Mouse (Mus musculus) heart, adult 2 months (tissue): ENCODE measurements around the gene Fam189a1. TPM values are rescaled to one million over a fixed set of nuclear protein-coding genes. Genes with fewer than 3 reads are reported as not detected.

ENCODE experiments used
- DNase-seq, 2 experiments: peaks; one replicate each; pipeline ENCODE4 v3.0.0; 2021
- H3K27ac ChIP-seq: fragments of 200-600 bp; 2 replicates; pipeline ENCODE4 v1.8.1; 2022
- H3K27me3 ChIP-seq: fragments of 200-500 bp; 2 replicates; pipeline ENCODE4 v1.6.1; 2012; ENCODE audit warnings: mild to moderate bottlenecking, low read length, inconsistent platforms, mixed read lengths; ENCODE audit not compliant: control insufficient read depth, insufficient read depth
- H3K36me3 ChIP-seq: fragments of 200-500 bp; 2 replicates; pipeline ENCODE4 v1.6.1; 2012; ENCODE audit warnings: low read length, inconsistent platforms; ENCODE audit not compliant: control insufficient read depth, insufficient read depth
- H3K4me1 ChIP-seq: fragments of 200-500 bp; 2 replicates; pipeline ENCODE4 v1.6.1; 2011; ENCODE audit warnings: low read length; ENCODE audit not compliant: control insufficient read depth, insufficient read depth
- H3K4me3 ChIP-seq: fragments of 200-600 bp; 2 replicates; pipeline ENCODE4 v1.8.1; 2022
- H3K79me2 ChIP-seq: fragments of 200-500 bp; replicated peaks from 2 replicates; pipeline ENCODE4 v1.6.1; 2012; ENCODE audit warnings: mild to moderate bottlenecking, inconsistent platforms, low read length, moderate library complexity, mixed read lengths; ENCODE audit not compliant: control insufficient read depth, insufficient read depth
- H3K9ac ChIP-seq: fragments of 200-500 bp; 2 replicates; pipeline ENCODE4 v1.6.1; 2012; ENCODE audit warnings: low read depth, mild to moderate bottlenecking, control low read depth, inconsistent platforms, low read length, mixed read lengths
- CTCF ChIP-seq: fragments of 200-600 bp; IDR thresholded peaks from 2 replicates; pipeline ENCODE4 v1.8.1; 2022; ENCODE audit warnings: antibody characterized with exemption, mild to moderate bottlenecking, moderate library complexity
- EP300 ChIP-seq: fragments of 200-500 bp; IDR thresholded peaks from 2 replicates; pipeline ENCODE4 v1.6.1; 2011; ENCODE audit warnings: low read depth, low read length, control low read depth; ENCODE audit not compliant: insufficient read depth
- POLR2A ChIP-seq: fragments of 200-500 bp; IDR thresholded peaks from 2 replicates; pipeline ENCODE4 v1.6.1; 2011; ENCODE audit warnings: mild to moderate bottlenecking, low read depth, low read length, control low read depth; ENCODE audit not compliant: insufficient read depth
- WGBS: fragments of 180-500 bp; shearing (Covaris S2); methylation state at CpG from one replicate; pipeline ENCODE4 v1.1.7; 2018; 5-methylcytosine and 5-hydroxymethylcytosine counted together
- intact Hi-C: fragments of 180-260 bp; cut with DNase I; formaldehyde crosslinking; loops from one replicate; pipeline ENCODE4 v1.15.1; 2025
- polyA plus RNA-seq: library from polyadenylated mRNA; depleted of rRNA; stranded (reverse); fragments of >200 nt; gene quantifications from 2 replicates; pipeline ENCODE4 v1.2.3, GENCODE M21; 2012
- total RNA-seq, 2 experiments: library from RNA; stranded (reverse); gene quantifications; 2 replicates each; pipeline ENCODE4 v1.2.3; 2021

Gene Fam189a1
- total and polyA plus RNA-seq, 3 experiments: 0.64 TPM; not detected in 2

DNA sequence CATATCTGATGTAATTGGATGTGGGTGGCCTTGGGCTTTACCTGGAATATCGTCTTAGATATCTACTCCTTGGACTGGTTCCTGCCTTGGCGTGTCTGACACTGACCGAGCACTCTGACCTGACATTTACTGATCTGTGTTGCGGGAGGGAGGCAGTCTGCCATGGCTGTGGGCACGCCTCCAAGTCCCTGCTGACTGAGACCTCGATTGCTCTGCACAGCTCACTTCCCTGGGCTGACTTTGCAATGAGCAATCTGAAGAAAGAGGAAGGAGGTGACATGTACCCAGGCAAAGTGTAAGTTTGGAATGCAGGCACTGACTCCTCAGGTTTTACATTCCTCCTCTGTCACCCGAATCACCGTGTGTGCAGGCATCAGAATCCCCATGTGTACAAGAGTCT lies 364.3 kb downstream of the Fam189a1 start:
- intact Hi-C loops: no loop called here
- no peak for TF ChIP-seq POLR2A
- TF ChIP-seq CTCF: no peak
- no peak for TF ChIP-seq EP300
- Histone ChIP-seq H3K4me3 (no peak overlapping the region), H3K79me2 (no peaks in the 10 kb centered on the region), H3K27me3 (no peaks in the 10 kb centered on the region), H3K27ac (no peak overlapping the region), H3K36me3 (no peaks in the 10 kb centered on the region), H3K4me1 (peaks cover 2% of the 10 kb centered on the region; the same call in 1 of the 2 replicates), H3K9ac (no peak overlapping the region)
- WGBS: 34% methylated on average over 8 of the region's 8 CpGs
- DNase-seq: peak; percentile 30 to 40

DNA sequence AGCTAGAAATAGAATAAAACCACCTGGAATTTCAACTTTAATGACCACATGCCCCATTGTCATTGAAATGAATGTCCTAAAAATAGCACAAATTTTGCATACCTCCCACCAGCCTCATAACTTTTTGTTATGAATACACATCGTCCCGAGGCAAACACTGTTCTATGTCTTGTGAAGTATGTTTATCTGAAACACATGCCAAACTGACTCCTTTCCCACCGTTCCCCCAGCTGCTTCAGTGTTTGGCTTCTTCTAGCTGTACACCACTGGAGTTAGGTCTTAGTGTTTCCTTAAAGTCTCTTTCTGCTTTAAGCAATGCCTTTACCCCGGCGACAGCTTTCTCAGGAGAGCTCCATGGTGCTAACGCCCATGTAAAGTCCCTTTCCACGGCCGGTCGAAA lies 365.2 kb downstream of the Fam189a1 start:
- Histone ChIP-seq H3K36me3 (no peaks in the 10 kb centered on the region), H3K9ac (no peak overlapping the region), H3K27me3 (no peaks in the 10 kb centered on the region), H3K79me2 (no peaks in the 10 kb centered on the region), H3K27ac (no peak overlapping the region), H3K4me1 (peaks cover 2% of the 10 kb centered on the region; the same call in 1 of the 2 replicates), H3K4me3 (no peak overlapping the region)
- TF ChIP-seq EP300 (no peak), POLR2A (no peak), CTCF (no peak)
- no peak for DNase-seq
- intact Hi-C loops: no loop called here
- 65% methylated on average over 9 of the region's 9 CpGs for WGBS

DNA sequence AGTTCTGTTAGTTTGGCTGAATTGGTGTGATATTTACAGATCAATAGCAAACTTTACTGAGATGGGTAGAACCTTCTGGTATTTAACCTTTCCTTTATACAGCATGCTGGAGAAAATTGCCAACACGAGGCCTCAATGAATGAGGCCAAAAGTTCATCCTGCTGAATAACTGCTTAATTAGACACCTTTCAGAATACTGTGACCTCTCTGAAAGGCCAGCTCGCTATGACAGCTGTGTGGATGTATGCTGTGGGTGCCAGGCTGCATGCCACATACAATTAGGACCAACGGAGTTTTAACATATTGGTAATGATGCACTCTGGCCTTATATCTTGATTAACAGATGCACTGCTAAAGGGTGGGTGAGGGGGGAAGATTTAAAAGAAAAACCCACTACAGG lies 371.3 kb downstream of the Fam189a1 start:
- no peak for TF ChIP-seq EP300
- no peak for TF ChIP-seq CTCF
- TF ChIP-seq POLR2A: no peak
- intact Hi-C loops: no loop called here
- 73% methylated on average over 3 of the region's 3 CpGs for WGBS

DNA sequence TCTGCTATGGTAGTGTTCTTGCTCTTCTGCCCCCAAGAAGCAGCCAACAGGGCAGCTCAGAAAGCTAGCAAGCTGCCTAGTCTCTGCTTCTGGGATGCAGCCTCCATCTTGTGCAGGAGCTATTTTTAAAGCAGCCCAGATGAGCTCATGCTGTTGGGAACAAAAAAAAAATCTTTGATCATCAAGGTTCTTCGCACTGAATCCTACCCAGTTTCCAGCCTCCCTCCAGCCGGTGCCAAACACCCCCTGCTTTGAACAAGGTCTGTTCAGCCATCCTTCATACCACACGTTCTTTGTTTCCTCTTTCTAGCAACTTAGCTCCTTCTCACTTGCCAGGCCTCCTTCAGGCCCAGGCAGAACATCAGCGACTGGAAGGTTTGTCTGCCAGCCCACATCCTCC lies 376.9 kb downstream of the Fam189a1 start:
- Histone ChIP-seq H3K36me3 (no peaks in the 10 kb centered on the region), H3K4me3 (no peak overlapping the region), H3K79me2 (no peaks in the 10 kb centered on the region), H3K27me3 (no peaks in the 10 kb centered on the region), H3K4me1 (no peaks in the 10 kb centered on the region), H3K9ac (no peak overlapping the region), H3K27ac (no peak overlapping the region)
- no peak for DNase-seq
- intact Hi-C loops: no loop called here
- WGBS: 62% methylated on average over 4 of the region's 4 CpGs
- TF ChIP-seq POLR2A (no peak), CTCF (no peak), EP300 (no peak)

More for the DNA sequence above, 371.3 kb downstream of the Fam189a1 start:
- no peak overlapping the region for H3K27ac ChIP-seq
- H3K4me1 ChIP-seq: no peaks in the 10 kb centered on the region
- H3K4me3 ChIP-seq: no peak overlapping the region
- H3K36me3 ChIP-seq: no peaks in the 10 kb centered on the region
- H3K79me2 ChIP-seq: no peaks in the 10 kb centered on the region
- DNase-seq: no peak
- H3K27me3 ChIP-seq: no peaks in the 10 kb centered on the region
- H3K9ac ChIP-seq: no peak overlapping the region

DNA sequence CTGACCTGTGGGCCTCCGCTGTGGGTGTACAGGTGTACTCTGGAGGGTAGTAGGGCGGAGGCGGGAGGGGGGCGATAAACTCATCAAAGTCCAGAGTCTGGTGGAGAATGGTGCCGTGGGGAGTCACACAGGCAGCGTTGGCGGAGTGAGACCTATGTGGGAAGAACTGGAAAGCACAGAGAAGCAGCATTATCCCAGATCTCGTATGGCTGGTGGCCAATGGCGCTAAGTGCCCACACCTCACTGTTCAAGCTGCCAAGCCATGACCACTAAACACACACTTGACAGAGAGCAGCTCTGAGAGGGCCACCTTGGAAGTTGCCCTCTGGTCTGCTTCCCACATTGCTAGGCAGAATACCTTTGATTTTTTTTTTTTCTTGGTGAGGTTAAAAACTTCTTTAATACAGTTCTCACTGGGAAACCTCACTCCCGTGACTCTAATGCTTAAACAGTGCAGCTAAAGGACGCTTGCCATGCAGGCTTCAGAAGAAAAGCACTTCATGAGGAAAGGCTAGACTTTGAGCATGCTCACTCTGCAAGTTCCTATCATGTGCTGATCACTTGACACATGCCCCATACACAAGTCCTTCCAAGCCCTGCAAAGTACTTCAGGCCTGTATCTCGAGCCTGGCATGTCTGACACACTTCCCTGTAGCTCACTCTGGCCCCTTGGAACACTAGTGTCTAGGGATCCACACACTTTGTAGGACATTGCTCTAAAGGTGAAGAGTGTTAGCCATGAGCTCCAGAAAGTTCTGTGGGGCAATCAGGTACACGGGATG lies 379.5 kb downstream of the Fam189a1 start:
- no peaks in the 10 kb centered on the region for H3K36me3 ChIP-seq
- no peak for TF ChIP-seq CTCF
- TF ChIP-seq EP300: no peak
- intact Hi-C loops: no loop called here
- H3K4me3 ChIP-seq: no peak overlapping the region
- no peaks in the 10 kb centered on the region for H3K27me3 ChIP-seq
- H3K27ac ChIP-seq: no peak overlapping the region
- 76% methylated on average over 13 of the region's 13 CpGs for WGBS
- no peaks in the 10 kb centered on the region for H3K4me1 ChIP-seq
- no peak for DNase-seq
- H3K79me2 ChIP-seq: no peaks in the 10 kb centered on the region
- no peak overlapping the region for H3K9ac ChIP-seq

DNA sequence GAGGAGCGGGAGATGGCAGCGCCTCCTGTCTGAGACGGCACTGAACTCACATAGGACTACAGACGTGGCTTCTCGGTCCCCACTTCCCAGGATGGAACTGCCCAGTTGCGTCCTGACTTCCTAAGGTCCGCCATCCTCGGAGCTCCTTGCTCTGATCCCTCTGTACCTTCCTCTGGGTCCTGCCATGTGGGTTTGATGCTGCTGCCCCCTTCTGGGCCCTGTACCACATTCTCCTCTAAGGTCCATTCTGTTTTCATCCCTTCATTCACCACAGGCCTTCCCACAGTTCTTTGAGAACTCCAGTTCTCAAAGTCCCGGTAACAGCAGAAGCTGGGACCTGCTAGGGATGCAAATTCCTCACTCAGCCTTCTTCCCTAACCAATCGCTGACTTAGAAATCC lies 382.9 kb downstream of the Fam189a1 start:
- TF ChIP-seq CTCF (no peak), EP300 (no peak), POLR2A (no peak)
- no peak overlapping the region for H3K9ac ChIP-seq
- 39% methylated on average over 10 of the region's 10 CpGs for WGBS
- no peak overlapping the region for H3K4me3 ChIP-seq
- no peaks in the 10 kb centered on the region for H3K36me3 ChIP-seq
- H3K79me2 ChIP-seq: no peaks in the 10 kb centered on the region
- no peak overlapping the region for H3K27ac ChIP-seq
- no peaks in the 10 kb centered on the region for H3K4me1 ChIP-seq
- intact Hi-C loops: no loop called here
- DNase-seq: no peak
- H3K27me3 ChIP-seq: no peaks in the 10 kb centered on the region
